Mouse (Mus musculus) midbrain, postnatal 0 days (tissue): ENCODE results near the gene Enam. TPM values are rescaled to one million over a fixed set of nuclear protein-coding genes. Genes with fewer than 3 reads are reported as not detected.

Experiments
- ATAC-seq: fragments of 200-750 bp; cut with Nextera tagmentation; 2 replicates; pipeline ENCODE4 v1.8.0; 2017; ENCODE audit warnings: moderate number of reproducible peaks, mild to moderate bottlenecking, moderate TSS enrichment, moderate library complexity; ENCODE audit not compliant: low FRiP score
- DNase-seq: peaks from one replicate; pipeline ENCODE4 v3.0.0-alpha.2; 2015; ENCODE audit warnings: low spot score
- H3K27ac ChIP-seq: fragments of 300-500 bp; sonication (generic); 2 replicates; pipeline ENCODE4 v1.5.1; 2014; ENCODE audit warnings: low read depth, mild to moderate bottlenecking, low read length, mixed read lengths
- H3K27me3 ChIP-seq: fragments of 300-500 bp; sonication (generic); 2 replicates; pipeline ENCODE4 v1.6.1; 2014; ENCODE audit warnings: low read length, control low read depth, mixed read lengths; ENCODE audit not compliant: insufficient read depth
- H3K36me3 ChIP-seq: fragments of 300-500 bp; sonication (generic); 2 replicates; pipeline ENCODE4 v1.6.1; 2014; ENCODE audit warnings: low read length, control low read depth, mixed read lengths; ENCODE audit not compliant: insufficient read depth
- H3K4me1 ChIP-seq: fragments of 300-500 bp; sonication (generic); 2 replicates; pipeline ENCODE4 v1.6.1; 2014; ENCODE audit warnings: mild to moderate bottlenecking, control low read depth, antibody characterized with exemption, low read length, mixed read lengths; ENCODE audit not compliant: insufficient read depth
- H3K4me2 ChIP-seq: fragments of 300-500 bp; sonication (generic); 2 replicates; pipeline ENCODE4 v1.6.1; 2014; ENCODE audit warnings: low read depth, mild to moderate bottlenecking, low read length, mixed read lengths; ENCODE audit not compliant: poor library complexity, severe bottlenecking
- H3K4me3 ChIP-seq: fragments of 300-500 bp; sonication (generic); 2 replicates; pipeline ENCODE4 v1.5.1; 2014; ENCODE audit warnings: low read depth, mild to moderate bottlenecking, low read length, moderate library complexity
- H3K9ac ChIP-seq: fragments of 300-500 bp; sonication (generic); replicated peaks from 2 replicates; pipeline ENCODE4 v1.6.1; 2014; ENCODE audit warnings: mild to moderate bottlenecking, low read length, moderate library complexity, mixed read lengths; ENCODE audit not compliant: poor library complexity, severe bottlenecking
- H3K9me3 ChIP-seq: fragments of 300-500 bp; sonication (generic); 2 replicates; pipeline ENCODE4 v1.6.1; 2016; ENCODE audit warnings: low read length, control low read depth
- CTCF ChIP-seq: IDR thresholded peaks from 2 replicates; pipeline ENCODE4 v1.5.1; 2016; ENCODE audit warnings: antibody characterized with exemption, mild to moderate bottlenecking
- WGBS: fragments of 180-500 bp; shearing (Covaris S2); extraction: QIAGEN DNeasy Blood & Tissue Kit; methylation state at CpG from one replicate; pipeline ENCODE4 v1.1.7; 2014; 5-methylcytosine and 5-hydroxymethylcytosine counted together
- polyA plus RNA-seq: library from polyadenylated mRNA; unstranded; fragments of >200 nt; fragmentation: Nextera tagmentation; extraction: Ambion mirVana; gene quantifications from 2 replicates; pipeline ENCODE4 v1.2.1, GENCODE M21; 2015
- total RNA-seq: library from RNA; depleted of rRNA; stranded (reverse); fragments of >200 nt; gene quantifications from 2 replicates; pipeline ENCODE4 v1.2.3, GENCODE M21; 2014; rRNA removed

Gene Enam
- total RNA-seq: not detected in 2 replicates
- polyA plus RNA-seq: not detected in 2 replicates

GRCm38 (mm10) chr5:88487675-88488074 is at the start of gene Enam:
TSS of gene Enam (plus strand) at chr5:88487975.
- DNase-seq: no peak
- Histone ChIP-seq H3K9ac (no peak within 1 kb of the TSS), H3K4me2 (no peak within 1 kb of the TSS), H3K9me3 (no peaks in the 10 kb centered on the region), H3K4me1 (no peaks in the 10 kb centered on the region), H3K27me3 (no peaks in the 10 kb centered on the region), H3K27ac (no peak within 1 kb of the TSS), H3K36me3 (no peaks in the 10 kb centered on the region), H3K4me3 (no peak within 1 kb of the TSS)
- ATAC-seq: no peak
- no peak for TF ChIP-seq CTCF

DNA sequence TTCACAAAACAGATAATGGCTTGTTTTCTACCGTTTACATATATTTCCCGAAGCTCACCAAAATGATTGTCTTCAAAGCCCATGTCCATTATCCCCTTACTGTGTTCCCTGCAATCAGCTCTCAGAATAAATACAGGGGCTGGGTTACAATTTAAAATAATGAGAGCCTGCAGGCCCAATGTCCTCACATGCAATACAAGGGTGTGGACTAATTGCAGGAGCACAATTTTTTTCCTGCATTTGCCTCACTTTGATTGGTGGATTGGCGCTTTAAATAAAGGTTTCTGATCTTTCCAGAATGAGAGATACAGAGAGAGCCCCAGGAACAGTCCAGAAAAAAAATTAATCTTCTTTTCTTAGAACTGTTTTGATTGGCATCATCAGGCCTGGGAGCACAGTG is 32.1 kb upstream of the Enam start, which contains the start of gene Ambn:
Gene Ambn (plus strand): TSS at position 301 of the 400 bp plus-strand sequence.
- Histone ChIP-seq H3K9ac (no peak within 1 kb of the TSS), H3K4me2 (no peak within 1 kb of the TSS), H3K4me3 (no peak within 1 kb of the TSS), H3K9me3 (no peaks in the 10 kb centered on the region), H3K27ac (no peak within 1 kb of the TSS), H3K36me3 (no peaks in the 10 kb centered on the region), H3K27me3 (no peaks in the 10 kb centered on the region), H3K4me1 (no peaks in the 10 kb centered on the region)
- no peak for TF ChIP-seq CTCF
- 89% methylated on average over 3 of the region's 3 CpGs for WGBS
- DNase-seq (no peak), ATAC-seq (no peak)

DNA sequence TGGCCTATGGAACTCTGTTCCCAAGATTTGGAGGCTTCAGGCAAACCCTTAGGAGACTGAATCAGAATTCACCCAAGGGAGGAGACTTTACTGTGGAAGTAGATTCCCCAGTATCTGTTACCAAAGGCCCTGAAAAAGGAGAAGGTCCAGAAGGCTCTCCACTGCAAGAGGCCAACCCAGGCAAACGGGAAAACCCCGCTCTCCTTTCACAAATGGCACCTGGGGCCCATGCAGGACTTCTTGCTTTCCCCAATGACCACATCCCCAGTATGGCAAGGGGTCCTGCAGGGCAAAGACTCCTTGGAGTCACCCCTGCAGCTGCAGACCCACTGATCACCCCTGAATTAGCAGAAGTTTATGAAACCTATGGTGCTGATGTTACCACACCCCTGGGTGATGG is 20.3 kb upstream of the Enam start:
- DNase-seq (no peak), ATAC-seq (no peak)
- H3K36me3 ChIP-seq: no peaks in the 10 kb centered on the region
- H3K27ac ChIP-seq: no peak overlapping the region
- no peak overlapping the region for H3K4me2 ChIP-seq
- no peaks in the 10 kb centered on the region for H3K27me3 ChIP-seq
- H3K9ac ChIP-seq: no peak overlapping the region
- H3K4me3 ChIP-seq: no peak overlapping the region
- no peak for TF ChIP-seq CTCF
- no peaks in the 10 kb centered on the region for H3K9me3 ChIP-seq
- 85% methylated on average over 2 of the region's 2 CpGs for WGBS
- no peaks in the 10 kb centered on the region for H3K4me1 ChIP-seq

DNA sequence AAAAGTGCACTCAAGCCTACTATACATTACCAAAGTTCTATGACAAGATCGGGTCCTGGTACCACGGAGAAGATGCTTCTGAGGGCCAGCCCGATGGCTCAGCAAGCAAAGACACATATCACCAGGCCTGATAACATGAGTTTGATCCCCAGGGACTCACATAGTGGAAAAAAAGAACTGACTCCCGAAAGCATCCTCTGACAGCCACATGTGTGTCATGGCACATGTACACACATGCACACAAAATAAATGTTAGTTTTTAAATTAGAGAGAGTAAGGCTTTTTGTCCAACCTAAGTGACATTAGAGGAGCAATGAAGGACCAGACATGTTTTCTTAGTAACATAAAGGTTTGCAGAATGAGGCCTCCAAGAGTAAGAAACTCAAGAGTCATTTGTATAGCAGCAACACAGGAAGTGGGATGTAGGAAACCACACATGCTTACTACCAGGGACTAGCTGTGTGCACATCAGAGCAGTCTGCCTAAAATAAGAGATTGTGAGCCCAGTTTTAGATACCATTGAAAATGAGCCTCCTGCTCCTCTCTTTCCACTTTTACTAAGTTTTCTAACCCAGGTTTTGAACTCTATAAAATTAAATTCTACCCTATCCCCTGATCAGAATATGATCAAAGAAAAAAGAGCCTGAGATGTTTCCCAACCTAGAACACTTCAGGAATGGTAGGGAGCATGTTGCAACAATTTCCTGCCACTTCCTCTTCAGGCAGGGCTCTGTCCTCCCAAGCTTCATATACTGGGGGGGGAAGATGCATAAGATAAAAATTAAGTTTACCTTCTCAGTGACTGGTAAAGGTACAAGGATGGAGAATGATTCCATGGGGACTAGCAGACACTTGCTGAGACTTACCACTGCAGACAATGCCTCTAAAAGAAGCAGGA is 18.7 kb upstream of the Enam start:
- Histone ChIP-seq H3K4me2 (no peak overlapping the region), H3K4me3 (no peak overlapping the region), H3K27me3 (no peaks in the 10 kb centered on the region), H3K4me1 (no peaks in the 10 kb centered on the region), H3K27ac (no peak overlapping the region), H3K9ac (no peak overlapping the region), H3K9me3 (no peaks in the 10 kb centered on the region), H3K36me3 (no peaks in the 10 kb centered on the region)
- ATAC-seq (no peak), DNase-seq (no peak)
- TF ChIP-seq CTCF: no peak
- WGBS: 91% methylated on average over 4 of the region's 4 CpGs

GRCm38 (mm10) chr5:88489004-88489403 is 1.2 kb downstream of the Enam start:
- Histone ChIP-seq H3K4me3 (no peak overlapping the region), H3K9me3 (no peaks in the 10 kb centered on the region), H3K36me3 (no peaks in the 10 kb centered on the region), H3K4me2 (no peak overlapping the region), H3K9ac (no peak overlapping the region), H3K27me3 (no peaks in the 10 kb centered on the region), H3K27ac (no peak overlapping the region), H3K4me1 (no peaks in the 10 kb centered on the region)
- DNase-seq (no peak), ATAC-seq (no peak)
- WGBS: 74% methylated on average over 2 of the region's 2 CpGs
- TF ChIP-seq CTCF: no peak

DNA sequence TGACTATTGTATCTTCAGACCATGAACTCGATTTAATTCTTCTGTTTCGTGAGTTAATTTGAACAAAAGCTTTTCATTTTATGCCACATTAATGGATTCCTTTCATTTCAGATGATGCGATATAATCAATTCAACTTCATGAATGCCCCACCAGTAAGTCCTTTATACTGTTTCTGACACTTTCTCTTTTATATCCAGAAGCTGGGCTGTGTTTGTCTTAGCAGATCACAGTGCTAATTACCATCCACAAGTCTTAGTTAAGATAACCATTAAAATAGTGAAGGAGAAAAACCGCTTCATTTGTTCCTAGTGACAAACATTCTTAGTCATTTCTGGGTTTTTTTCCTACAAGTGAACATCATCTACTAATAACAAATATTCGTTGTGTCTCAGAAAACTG is 3.3 kb downstream of the Enam start:
- no peak overlapping the region for H3K4me2 ChIP-seq
- H3K36me3 ChIP-seq: no peaks in the 10 kb centered on the region
- H3K4me3 ChIP-seq: no peak overlapping the region
- no peak for ATAC-seq
- no peaks in the 10 kb centered on the region for H3K27me3 ChIP-seq
- H3K27ac ChIP-seq: no peak overlapping the region
- no peaks in the 10 kb centered on the region for H3K4me1 ChIP-seq
- no peaks in the 10 kb centered on the region for H3K9me3 ChIP-seq
- no peak for DNase-seq
- no peak for TF ChIP-seq CTCF
- WGBS: 47% methylated on average over 5 of the region's 5 CpGs
- H3K9ac ChIP-seq: no peak overlapping the region
